Mouse (Mus musculus) bone marrow macrophage, adult 2 months (primary cell): ENCODE data around the gene Tmem189.

ENCODE experiments used
- CTCF ChIP-seq: IDR thresholded peaks from 2 replicates; pipeline ENCODE4 v1.5.1; 2012; ENCODE audit warnings: low read depth, mild to moderate bottlenecking, low read length, moderate library complexity
- POLR2A ChIP-seq: IDR thresholded peaks from 2 replicates; pipeline ENCODE4 v1.6.1; 2012; ENCODE audit warnings: mild to moderate bottlenecking, low read depth, low read length, borderline replicate concordance

- no peak for TF ChIP-seq CTCF
- TF ChIP-seq POLR2A = no peak
Observed at GRCm38 (mm10) chr2:167722538-167722937, 32.9 kb upstream of the Tmem189 start.
